Mouse (Mus musculus): ENCODE data around the gene Lama5.

Lama5 gene

DNA sequence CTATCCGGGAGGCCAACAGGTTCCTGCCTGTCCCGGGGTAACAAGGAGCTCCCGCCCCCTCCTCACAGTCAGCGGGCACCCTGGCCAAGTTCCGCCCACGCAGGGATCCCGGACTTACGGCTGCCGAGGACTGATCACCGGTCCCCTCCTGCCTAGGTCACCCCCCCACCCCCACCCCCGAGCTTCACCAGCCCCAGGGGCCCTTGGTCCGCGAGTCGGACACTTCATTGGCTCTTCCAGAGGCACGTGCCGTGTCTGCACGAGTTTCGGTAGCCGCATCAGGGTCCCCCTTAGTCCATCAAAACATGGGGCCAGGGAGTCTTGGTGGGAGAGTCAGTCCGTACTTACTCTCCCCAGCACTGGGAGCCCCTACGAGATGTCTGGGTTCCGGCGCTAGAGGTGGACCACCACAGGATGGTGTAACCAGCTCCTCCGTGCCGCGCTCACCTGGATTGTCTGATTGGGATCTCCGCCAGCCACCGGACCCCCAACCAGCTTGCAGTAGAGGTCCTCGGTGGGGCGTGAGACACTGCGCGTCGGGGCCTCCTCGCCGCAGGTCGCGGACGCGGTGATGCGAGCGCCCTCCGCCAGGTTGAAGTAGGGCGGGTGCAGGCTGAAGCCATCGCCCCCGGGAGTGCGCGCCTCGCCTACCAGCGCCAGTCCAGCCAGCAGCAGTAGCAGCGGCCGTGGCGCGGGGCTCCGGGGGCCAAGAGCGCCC lies 456 bp downstream of the Lama5 start:
- DNase-seq (ENCODE audit: low spot score in 2 of 2) = no peak

DNA sequence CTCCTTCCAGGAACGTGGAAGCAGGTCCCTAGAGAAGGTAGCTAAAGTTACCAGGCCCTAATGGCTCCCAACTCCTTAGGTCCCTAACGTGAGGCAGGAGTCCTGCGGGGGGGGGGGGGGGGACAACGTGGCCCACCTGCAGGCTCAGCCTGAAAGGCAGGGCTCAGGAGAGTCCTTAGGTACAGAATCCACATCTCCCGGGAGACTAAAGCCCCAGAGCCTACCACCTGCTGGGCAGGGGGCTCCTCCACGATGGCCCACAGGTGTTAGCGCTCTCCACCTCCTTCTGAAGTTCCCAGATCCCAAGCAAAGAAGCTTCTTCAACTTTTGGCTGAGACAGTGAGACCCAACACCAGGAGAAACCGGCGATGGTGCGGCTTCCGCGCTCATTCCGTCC lies 1.0 kb downstream of the Lama5 start:
- no peak for DNase-seq (ENCODE audit: low spot score in 2 of 2)

DNA sequence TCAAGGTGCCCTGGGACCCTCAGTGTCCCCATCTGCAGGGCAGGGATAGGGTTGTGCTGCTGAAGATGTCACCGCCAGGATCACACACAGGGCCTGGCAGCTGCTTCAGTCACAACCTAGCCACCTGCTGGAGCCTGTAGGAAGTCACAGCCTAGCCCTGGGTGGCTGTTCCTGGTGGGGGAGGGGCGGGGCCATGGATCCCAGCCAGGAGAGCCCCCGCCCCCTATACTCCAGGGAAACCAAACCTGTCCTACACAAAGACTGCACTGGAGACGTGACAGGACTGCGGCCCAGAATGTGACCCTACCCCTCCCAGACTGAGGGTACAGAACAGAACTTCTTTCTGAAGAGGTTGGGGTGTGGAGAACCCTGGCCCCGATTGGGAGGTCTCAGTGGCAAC lies 3.4 kb downstream of the Lama5 start:
- no peak for DNase-seq (ENCODE audit: low spot score in 2 of 2)

DNA sequence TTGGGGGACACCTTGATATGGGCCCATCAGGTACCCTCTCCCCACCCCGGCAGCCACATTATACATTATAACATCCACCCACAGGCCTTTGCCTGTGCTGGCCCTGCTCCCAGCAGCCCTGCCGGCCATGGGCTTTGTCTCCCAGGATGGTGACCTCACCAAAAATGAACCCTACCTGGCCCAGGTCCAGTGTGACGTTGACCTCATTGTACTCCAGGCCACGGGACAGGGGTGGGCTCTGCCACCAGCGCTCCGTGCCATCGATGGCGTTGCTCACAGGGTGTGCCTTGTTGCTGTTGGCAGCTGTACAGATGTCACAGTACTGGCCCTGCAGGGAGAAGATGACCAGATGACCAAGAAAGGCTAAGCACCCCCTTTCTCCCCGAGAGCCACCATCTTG lies 4.6 kb downstream of the Lama5 start:
- no peak for DNase-seq (ENCODE audit: low spot score in 2 of 2)

DNA sequence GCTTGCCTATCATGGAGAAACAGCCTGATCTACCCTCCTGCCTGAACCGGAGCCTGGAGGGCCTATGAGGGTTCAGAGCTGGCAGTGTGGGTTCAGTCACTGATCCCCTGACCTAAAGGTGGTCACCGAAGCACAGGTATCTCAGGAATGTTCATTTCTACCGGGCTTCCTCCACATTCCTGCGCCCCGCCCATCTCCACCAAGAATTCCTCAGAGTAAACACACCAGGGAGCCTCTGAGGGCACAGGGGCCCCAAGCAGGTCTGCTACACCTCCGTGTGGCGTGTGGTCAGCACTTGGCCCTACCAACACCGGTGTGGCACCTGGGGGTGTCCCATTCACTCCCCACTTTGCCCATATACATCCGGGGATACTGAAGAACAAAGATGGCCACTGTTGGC lies 5.5 kb downstream of the Lama5 start:
- no peak for DNase-seq (ENCODE audit: low spot score in 2 of 2)

DNA sequence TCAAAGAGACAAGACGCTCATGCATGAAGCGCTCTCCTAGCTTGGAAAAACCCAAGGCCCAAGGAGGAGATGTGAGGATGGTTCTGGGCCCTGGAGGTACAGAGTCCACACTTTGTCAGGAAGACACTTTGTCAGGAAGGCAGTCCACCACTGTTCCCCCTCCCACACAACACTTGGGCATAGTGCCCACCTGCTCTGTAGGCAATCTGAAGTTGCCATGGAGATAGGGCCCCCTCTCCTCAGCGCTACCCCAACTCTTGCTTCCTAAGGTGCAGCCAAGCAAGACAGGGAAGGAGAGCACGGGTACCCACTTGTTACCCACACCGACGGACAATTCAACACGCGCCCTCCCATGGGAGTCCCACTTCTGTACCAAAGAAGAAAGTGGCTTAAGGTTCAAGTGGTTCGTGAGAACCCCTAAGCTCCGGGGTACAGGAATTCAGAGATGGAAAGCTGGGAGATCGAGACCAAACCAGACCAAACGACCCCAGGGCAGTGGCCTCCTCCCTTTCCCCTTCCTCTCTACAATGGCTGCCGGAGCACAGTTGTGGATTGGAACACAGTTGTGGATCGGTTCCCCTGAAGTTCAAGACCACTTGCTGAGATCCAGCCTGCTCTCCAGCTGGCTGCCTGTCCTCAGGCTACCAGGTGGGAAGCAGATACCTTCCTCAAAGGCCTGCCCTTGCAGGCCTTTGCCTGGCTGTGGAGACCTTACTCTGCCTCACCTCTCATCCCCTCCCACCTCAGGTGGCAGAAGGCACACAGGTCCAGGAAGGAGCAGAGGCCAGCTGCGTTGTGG lies 6.3 kb downstream of the Lama5 start:
- no peak for DNase-seq (ENCODE audit: low spot score in 2 of 2)

DNA sequence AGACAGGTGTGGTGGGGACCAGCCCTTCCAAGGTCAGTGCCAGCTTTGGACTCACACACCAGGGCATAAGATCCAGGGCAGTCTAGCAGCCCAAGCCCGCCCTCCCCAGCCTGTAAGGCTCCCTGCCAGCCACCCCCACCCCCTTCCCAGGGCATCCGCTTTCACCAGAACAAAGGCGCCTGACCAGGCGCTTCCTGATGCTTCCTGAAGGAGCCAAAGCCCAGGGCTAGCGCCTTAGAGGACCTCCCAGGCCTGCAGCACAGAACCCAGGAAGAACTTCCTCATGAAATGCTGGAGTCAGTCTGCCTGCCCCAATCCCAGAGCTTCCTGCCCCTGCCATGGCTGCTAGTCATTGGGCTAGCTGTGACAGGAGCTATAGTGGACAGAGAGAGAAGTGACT lies 7.0 kb downstream of the Lama5 start:
- no peak for DNase-seq (ENCODE audit: low spot score in 2 of 2)

DNA sequence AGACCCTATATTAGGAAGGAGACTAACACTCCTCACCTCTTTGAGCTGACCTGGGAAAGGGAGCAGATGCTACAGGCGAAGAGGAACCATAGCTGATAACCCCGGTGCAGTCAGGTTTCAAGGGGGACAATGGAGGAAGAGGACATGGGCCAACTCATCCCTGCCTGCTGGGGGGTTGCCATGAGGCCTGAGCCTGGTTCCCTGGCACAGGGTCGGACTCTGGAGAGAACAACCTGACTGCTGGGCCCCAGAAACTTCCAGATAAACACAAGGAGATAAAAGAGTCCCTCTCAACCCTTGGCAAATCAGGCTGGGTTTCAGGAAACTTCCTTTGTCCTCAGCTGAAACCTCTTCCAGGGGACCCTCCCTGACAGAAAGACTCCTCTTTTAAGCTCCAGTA lies 7.4 kb downstream of the Lama5 start:
- no peak for DNase-seq (ENCODE audit: low spot score in 2 of 2)

DNA sequence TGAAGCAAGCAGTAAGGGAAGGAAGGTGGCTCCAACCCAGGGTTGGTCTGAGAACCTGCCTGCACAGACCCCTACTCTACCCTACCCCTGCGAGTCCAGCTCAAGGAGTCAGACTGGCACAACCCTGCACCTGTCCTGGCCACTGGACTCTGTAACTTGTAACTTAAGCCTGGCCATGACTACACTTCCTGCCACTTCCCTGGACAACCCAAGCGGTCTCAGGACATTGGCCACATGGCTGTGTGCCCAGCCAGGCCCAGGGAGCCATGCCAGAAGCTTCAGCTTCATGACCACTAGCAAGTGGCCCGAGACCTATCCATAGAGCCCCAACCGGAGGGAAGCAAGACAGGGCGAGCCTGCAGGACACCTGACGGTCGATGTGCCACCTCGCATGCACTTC lies 8.1 kb downstream of the Lama5 start:
- no peak for DNase-seq (ENCODE audit: low spot score in 2 of 2)

DNA sequence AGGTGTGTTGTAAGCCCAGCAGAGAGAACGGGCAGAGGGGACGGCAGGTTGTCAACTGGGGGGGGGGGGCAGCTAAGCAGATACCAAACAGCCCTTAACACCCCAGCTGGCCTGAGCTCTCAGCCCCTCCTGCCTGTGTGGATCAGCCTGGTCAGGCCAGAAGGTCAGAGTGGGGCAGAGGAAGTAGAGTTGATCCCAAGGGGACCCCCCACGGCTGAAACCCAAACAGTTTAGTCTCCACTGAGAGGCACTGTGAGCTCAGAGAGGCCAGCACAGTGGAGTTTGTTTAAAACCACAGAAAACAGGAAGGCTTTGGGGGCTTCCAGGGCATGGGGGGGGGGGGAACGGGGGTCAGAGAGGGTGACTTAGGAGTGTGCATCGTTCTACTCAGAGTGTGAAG lies 8.7 kb downstream of the Lama5 start:
- DNase-seq (ENCODE audit: low spot score in 2 of 2) = no peak

DNA sequence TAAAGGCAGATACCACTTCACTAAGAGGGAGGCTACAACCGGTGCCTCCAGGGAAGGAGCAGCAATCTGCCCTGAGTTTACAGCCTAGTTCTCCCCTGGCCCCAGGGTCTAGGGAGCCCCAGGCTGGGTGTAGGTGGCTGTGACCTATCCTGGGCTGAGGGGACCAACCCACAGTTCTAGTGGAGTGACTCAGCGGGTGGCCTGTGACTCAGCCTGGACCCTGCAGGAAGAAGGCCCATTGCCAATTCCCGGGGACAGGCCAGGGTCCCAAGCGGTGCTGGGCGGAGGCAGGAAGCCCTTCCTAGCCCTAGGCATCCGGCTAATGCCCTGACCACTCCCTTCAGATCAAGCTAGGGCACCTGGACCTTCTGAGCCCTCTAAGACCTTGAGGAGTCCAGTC lies 9.7 kb downstream of the Lama5 start:
- no peak for DNase-seq (ENCODE audit: low spot score in 2 of 2)

DNA sequence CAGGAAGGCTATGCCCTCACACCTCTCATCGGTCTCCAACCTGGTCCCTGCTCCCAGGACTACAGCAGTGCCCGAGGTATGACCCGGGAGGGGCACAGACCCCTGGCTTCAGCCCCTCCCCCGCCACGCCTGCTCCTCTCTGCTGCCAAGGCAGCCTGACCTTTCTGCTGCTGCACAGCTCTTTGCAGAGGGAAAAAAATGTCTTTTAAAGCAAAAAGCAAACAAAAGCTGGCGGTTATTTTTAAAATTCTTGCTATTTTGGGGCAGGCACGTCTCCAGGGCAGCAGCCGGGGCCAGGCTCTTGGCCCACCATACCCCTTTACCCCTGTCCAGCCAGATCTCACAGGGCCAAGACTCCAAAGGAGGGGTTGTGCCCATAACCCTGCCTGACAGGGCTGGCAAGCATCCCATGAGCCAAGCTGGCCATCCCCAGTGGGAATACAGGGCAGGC lies 10.6 kb downstream of the Lama5 start:
- DNase-seq (ENCODE audit: low spot score in 2 of 2) = no peak

DNA sequence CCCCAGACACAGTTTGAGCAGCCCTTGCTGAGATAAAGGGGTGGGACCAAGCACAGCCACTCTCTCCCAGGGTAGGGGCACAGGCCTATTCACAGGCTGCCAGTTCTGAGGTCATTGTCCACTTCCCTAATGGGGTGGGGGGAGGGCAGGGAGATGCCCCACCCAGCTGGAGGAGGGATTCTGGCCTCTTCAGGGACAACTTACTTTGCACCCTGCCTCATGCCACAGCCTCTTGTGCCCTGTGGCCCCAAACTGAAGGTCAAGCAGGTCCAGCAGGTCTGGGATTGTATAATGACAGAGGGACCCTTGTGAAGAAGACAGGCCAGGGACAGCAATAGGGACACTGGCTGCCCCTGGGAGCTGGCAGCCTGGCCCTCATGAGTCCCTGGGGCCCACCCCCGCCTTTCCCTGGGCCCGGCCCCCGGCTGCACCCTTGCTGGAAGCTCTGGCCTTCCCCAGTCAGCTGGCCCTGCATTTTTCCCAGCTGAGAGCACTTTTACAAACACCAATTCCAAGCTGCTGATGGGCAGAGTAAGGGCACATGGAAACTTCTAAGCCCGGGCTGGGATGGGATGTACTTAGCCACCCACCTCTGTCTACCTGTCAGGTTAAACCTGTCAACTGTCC lies 11.2 kb downstream of the Lama5 start:
- no peak for DNase-seq (ENCODE audit: low spot score in 2 of 2)

DNA sequence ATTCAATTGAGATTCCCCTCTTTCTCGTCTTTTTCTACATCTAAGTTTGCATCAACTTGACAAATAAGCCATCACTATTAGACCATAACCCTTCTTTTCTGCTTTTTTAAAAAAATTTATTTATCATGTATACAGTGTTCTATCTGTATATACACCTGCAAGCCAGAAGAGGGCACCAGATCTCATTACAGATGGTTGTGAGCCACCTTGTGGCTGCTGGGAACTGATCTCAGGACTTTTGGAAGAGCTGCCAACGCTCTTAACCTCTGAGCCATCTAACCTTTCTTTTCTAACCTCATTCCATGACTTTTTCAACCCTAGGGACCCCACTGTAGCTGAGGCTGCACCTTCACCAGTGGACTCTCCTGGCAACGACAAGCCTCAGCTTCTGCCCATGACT lies 13.4 kb downstream of the Lama5 start:
- DNase-seq (ENCODE audit: low spot score in 2 of 2) = no peak

DNA sequence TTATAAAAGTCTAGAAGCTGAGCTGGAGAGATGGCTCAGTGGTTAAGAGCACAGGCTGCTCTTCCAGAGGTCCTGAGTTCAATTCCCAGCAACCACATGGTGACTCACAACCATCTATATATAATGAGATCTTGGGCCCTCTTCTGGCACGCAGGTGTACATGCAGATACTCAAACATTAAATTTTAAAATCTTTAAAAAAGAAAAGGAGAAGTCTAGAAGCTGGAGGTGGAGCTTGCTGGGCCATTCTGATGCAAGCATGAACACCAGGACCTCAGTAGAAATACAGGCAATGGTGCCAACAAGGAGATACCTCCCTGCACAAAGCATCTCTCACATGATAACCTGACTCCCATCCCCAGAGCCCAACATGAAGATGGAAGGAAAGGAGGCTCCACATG lies 16.7 kb downstream of the Lama5 start:
- no peak for DNase-seq (ENCODE audit: low spot score in 2 of 2)

DNA sequence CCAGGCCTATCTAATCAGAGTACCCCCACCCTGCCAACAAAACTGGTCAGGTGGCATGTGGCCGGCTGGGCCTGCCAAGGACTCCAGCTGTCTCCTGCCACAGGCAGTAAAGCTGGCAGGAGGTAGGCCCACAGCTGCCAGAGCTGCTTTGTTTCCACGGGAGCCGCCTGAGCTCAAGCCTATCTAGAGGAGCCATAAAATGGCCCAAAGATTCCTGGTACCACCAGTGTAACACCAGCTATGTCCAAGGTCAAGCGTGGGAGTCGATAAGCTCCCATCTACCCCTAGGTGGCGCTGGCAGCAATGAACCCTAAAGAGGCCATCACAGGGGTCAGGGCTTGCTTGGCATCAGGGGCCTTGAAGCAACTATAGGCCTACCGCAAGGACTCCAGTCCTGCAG lies 17.8 kb downstream of the Lama5 start:
- no peak for DNase-seq (ENCODE audit: low spot score in 2 of 2)

DNA sequence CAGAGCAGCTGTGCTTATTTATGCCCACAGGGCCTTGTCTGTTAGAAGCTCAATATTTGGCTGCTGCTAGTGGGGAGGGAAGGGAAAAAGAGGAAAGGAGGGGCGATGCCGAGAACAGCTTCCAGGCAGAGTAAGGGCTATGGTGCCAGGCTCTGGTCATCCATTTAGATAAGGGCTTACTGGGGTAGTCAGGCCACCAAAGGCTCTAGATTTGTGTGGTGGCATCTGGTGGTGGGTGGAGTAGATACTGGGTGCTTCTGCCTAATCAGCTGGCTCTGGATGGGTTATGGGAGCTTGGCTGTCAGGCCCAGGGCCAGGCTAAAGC lies 19.7 kb downstream of the Lama5 start:
- no peak for DNase-seq (ENCODE audit: low spot score in 2 of 2)

DNA sequence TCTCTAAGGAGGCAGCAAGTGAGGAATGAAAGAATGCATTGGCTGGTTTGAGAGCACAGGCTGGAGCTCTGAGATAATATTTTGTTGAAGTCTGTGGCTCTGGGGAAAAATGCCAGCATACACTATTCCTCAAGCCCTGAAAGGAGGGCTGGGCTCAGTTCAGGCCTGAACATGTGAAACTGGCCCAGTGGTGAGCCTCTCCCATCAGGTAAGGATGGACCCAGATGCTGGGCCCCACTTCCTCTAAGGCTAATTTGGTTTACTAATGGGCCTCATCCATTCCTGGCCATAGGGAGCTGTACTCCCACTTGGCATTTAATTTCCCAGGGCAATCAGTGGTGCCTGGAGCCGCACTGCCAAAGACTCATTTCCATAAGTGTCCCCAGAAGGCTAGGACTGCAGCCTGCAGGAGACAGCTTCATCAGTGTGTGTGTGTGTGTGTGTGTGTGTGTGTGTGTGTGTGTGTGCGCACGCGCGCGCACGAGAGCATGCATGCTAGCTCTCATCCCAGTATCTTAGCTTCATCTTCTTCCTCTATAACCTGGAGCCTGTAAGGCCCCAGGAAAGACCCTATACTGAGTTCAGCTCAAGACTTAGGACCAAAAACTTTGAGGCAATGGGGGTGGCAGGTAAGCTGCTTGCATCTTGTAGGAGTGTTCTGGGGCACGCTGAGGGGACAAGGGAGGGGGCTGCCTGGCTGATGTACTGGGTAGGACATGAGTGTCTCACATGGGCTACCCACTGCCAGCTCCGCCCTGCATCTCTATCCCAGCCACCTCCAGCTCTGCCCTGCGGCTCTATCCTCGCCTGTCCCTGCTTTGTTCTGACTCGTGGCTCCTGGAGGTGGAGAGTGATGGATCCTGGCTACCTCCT lies 20.3 kb downstream of the Lama5 start:
- DNase-seq (ENCODE audit: low spot score in 2 of 2) = no peak

DNA sequence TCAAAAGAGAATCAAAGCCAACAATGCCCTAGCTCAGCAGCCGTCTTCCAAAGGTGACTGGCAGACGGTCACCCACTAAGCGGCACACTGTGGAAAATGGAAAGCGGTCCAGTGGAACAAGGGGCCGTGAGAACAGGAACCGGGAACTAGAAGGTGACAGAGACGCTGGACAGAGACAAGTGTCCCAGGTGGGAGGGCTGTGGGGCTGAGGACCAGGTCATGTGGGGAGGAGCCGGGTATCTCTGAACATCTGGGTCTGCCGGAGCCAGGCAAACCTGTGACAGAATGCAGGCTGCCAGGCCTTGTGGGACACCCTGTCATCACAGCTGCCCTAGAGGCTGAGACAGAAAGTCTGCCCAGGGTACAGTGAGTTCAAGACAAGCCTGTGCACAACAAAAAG lies 21.2 kb downstream of the Lama5 start:
- DNase-seq (ENCODE audit: low spot score in 2 of 2) = no peak

DNA sequence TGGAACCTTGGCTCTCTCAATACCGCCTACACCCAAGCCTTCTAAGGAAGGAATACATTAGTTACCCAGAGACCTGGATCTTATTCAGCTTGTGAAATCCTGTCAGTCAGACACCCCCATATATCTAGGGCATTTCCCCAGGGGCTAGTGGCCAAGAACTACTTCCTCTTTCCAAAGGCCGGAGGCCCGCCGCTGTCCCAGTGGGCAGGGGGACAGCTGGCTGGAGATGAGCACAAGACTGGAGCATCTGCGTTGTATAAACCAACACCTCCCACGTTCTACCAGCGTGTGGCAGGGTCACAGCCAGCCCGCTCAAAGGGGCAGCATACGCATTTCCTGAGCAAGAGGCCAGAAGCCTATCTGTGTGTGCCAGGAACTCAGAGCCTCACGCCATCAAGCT lies 22.9 kb downstream of the Lama5 start:
- no peak for DNase-seq (ENCODE audit: low spot score in 2 of 2)

DNA sequence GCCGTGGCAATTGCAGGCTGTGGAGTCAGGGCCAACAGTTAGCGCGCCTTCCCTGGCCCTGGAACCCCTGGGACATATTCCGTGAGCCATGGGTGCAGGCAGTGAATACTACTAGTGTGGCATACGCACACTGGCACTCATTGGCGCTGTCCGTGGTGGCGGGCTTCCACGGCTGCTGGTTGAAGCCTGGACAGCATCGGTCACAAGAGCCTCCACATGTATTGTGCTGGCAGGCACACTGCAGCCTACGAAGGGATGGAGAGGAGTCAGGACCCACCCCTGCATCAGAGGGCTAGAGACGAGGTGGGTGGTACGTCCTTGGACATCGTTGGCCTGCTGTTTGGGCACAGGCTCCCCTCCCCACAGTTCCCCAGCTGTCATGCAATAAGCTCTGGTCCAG lies 23.4 kb downstream of the Lama5 start:
- no peak for DNase-seq (ENCODE audit: low spot score in 2 of 2)

DNA sequence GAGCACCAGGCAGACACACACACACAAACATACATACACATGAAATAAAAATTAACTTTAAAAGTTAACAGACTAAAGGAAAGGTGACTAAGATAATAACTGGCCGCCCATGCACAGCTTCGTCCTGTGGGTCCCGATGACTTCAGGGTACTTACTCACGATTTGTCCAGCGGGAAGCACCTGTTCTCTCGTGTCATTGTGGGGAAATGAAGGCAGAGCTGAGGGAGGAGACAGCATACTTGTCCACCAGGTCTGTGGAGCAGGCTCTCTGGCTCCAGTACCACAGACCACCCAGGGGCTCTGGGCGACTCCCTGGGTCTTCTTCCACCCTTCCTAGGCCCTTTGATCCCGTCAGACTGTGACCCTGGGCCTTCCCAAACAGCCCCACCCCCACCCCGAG lies 24.4 kb downstream of the Lama5 start:
- DNase-seq (ENCODE audit: low spot score in 2 of 2) = no peak

Data from right cerebral cortex, adult 2 months (tissue).